Mouse (Mus musculus) bone marrow macrophage, adult 2 months (primary cell): Measurements from ENCODE around the gene Veph1.

Experiments
- CTCF ChIP-seq: IDR thresholded peaks from 2 replicates; pipeline ENCODE4 v1.5.1; 2012; ENCODE audit warnings: low read depth, mild to moderate bottlenecking, low read length, moderate library complexity
- POLR2A ChIP-seq: IDR thresholded peaks from 2 replicates; pipeline ENCODE4 v1.6.1; 2012; ENCODE audit warnings: mild to moderate bottlenecking, low read depth, low read length, borderline replicate concordance

- TF ChIP-seq CTCF (no peak), POLR2A (no peak)
Observed at GRCm38 (mm10) chr3:66082975-66083374, 213.7 kb downstream of the Veph1 start.
